8 mouse cellular contexts compared by ENCODE assay signal in the genomic region with DNA sequence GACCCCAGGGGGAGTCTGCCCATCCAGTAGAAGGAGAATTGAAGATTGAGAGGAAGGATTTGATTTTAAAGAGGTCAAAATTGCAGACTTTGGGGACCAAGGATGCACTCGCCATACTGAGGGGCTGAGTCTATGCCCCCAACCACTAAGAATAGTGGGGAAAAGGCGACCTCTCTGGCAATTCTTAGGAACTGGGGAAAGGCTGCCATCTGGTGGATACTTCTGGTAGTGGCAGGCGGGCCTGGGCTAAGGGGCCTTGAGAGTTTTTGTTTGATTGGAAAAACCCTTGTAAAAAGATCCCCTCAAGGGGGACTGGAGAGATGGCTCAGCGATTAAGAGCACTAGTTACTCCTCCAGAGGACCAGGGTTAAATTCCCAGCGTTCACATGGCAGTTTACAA. TPM values are rescaled to one million over a fixed set of nuclear protein-coding genes. Genes with fewer than 3 reads are reported as not detected.
DNase-seq lines count a peak whose midpoint lies in the region; ATAC-seq and TF ChIP-seq lines count a peak whose summit lies in the region.

No protein-coding gene starts in this region.

- H3K4me3 ChIP-seq in heart, adult 2 months, result no peak overlapping the region
- peak overlapping the region; percentile 35; the same call in 1 of the 2 replicates for H3K4me3 ChIP-seq in kidney, embryonic 14.5 days (ENCODE audit: low read length)
- H3K4me3 ChIP-seq in lung, adult 2 months (replicated peaks; ENCODE audit: extremely low read depth, low read depth, low read length), result no peak overlapping the region
- peak overlapping the region; percentile 26 for H3K4me3 ChIP-seq in neural tube, embryonic 15.5 days (replicated peaks)

- peak; percentile 97; the same call in 1 of the 2 replicates for TF ChIP-seq CTCF in heart, adult 2 months (IDR thresholded peaks at IDR 0.05)
- TF ChIP-seq CTCF in lung, adult 2 months (IDR thresholded peaks at IDR 0.05; ENCODE audit: insufficient read depth, low read length), result peak; percentile 80

- no peaks in the 10 kb centered on the region for H3K79me2 ChIP-seq in heart, adult 2 months (replicated peaks; ENCODE audit: control insufficient read depth, insufficient read depth, low read length)

- H3K27ac ChIP-seq in heart, adult 2 months, result no peak overlapping the region
- no peak overlapping the region for H3K27ac ChIP-seq in kidney, embryonic 14.5 days (ENCODE audit: low read depth, low read length)
- H3K27ac ChIP-seq in neural tube, embryonic 15.5 days (replicated peaks), result no peak overlapping the region

- no peak for TF ChIP-seq POLR2A in heart, adult 2 months (IDR thresholded peaks at IDR 0.05; ENCODE audit: insufficient read depth, low read depth, low read length)
- TF ChIP-seq POLR2A in lung, adult 2 months (IDR thresholded peaks at IDR 0.05; ENCODE audit: borderline replicate concordance, extremely low read depth, low read depth, low read length), result no peak

- H3K36me3 ChIP-seq in heart, adult 2 months (ENCODE audit: control insufficient read depth, insufficient read depth, low read length), result no peaks in the 10 kb centered on the region
- no peaks in the 10 kb centered on the region for H3K36me3 ChIP-seq in kidney, embryonic 14.5 days (ENCODE audit: control insufficient read depth, insufficient read depth, low read length)
- no peaks in the 10 kb centered on the region for H3K36me3 ChIP-seq in neural tube, embryonic 15.5 days

- H3K4me2 ChIP-seq in kidney, embryonic 14.5 days (replicated peaks; ENCODE audit: low read depth, low read length), result peak overlapping the region; percentile 43
- H3K4me2 ChIP-seq in neural tube, embryonic 15.5 days, result peak overlapping the region; percentile 59

- peaks cover 3% of the 10 kb centered on the region; the same call in 1 of the 2 replicates for H3K27me3 ChIP-seq in heart, adult 2 months (ENCODE audit: control insufficient read depth, insufficient read depth, low read length)
- H3K27me3 ChIP-seq in kidney, embryonic 14.5 days (ENCODE audit: control insufficient read depth, insufficient read depth, low read length), result peaks cover 70% of the 10 kb centered on the region
- H3K27me3 ChIP-seq in neural tube, embryonic 15.5 days (replicated peaks), result peaks cover 95% of the 10 kb centered on the region

- intact Hi-C loops in heart, adult 2 months (cut with DNase I), result no loop called here

- peak; percentile 52 for DNase-seq in A20 (ENCODE audit: low read depth, low spot score)
- peak; percentile 66 for DNase-seq in T-cell, adult 2 months (ENCODE audit: low spot score)
- peak; percentile 88 for DNase-seq in embryo, embryonic 10 days (ENCODE audit: low spot score)
- peak; percentile 54 to 87 for DNase-seq in heart, adult 2 months
- peak; percentile 80 for DNase-seq in lung, adult 2 months
- peak; percentile 62 to 74 for DNase-seq in thymus, postnatal 36 days

- H3K4me1 ChIP-seq in heart, adult 2 months (ENCODE audit: control insufficient read depth, insufficient read depth, low read length), result peaks cover 11% of the 10 kb centered on the region
- peaks cover 30% of the 10 kb centered on the region for H3K4me1 ChIP-seq in kidney, embryonic 14.5 days (ENCODE audit: control insufficient read depth, insufficient read depth, low read length)
- peaks cover 4% of the 10 kb centered on the region; the same call in 1 of the 2 replicates for H3K4me1 ChIP-seq in lung, adult 2 months (ENCODE audit: control insufficient read depth, insufficient read depth, low read length)
- peaks cover 39% of the 10 kb centered on the region for H3K4me1 ChIP-seq in neural tube, embryonic 15.5 days

- ATAC-seq in kidney, embryonic 14.5 days (ENCODE audit: low FRiP score, low TSS enrichment), result no peak
- no peak for ATAC-seq in neural tube, embryonic 15.5 days (ENCODE audit: low FRiP score)

- no peak overlapping the region for H3K9ac ChIP-seq in heart, adult 2 months (ENCODE audit: low read depth, low read length)
- no peak overlapping the region for H3K9ac ChIP-seq in kidney, embryonic 14.5 days (ENCODE audit: low read depth, low read length)
- H3K9ac ChIP-seq in neural tube, embryonic 15.5 days (replicated peaks), result 0 out of 2 replicates have a peak overlapping the region, but pooled peaks have one; percentile 10

- no peaks in the 10 kb centered on the region for H3K9me3 ChIP-seq in kidney, embryonic 14.5 days (ENCODE audit: control insufficient read depth, low read length)
- H3K9me3 ChIP-seq in neural tube, embryonic 15.5 days (replicated peaks), result no peaks in the 10 kb centered on the region

- no peak for TF ChIP-seq EP300 in heart, adult 2 months (IDR thresholded peaks at IDR 0.05; ENCODE audit: insufficient read depth, low read depth, low read length)

- 4% methylated on average over 5 of the region's 5 CpGs for WGBS in heart, adult 2 months
- under 1% methylated on average over 5 of the region's 5 CpGs for WGBS in kidney, embryonic 14.5 days
- 1% methylated on average over 5 of the region's 5 CpGs for WGBS in lung, adult 2 months
- WGBS in neural tube, embryonic 15.5 days, result 1% methylated on average over 5 of the region's 5 CpGs

RNA-seq across cellular contexts. Expression of a gene that starts 6.2 kb away (rescaled TPM):
- total RNA-seq in heart, adult 2 months (2021), result 1 to 10 TPM; 3.6 to 3.9 TPM
- polyA plus RNA-seq in heart, adult 2 months (2012; rRNA removed), result 4.2 and 4.6 TPM in 2 replicates
- 10.7 and 10.9 TPM in 2 replicates for polyA plus RNA-seq in kidney, embryonic 14.5 days (2014; fragmentation: Nextera tagmentation; extraction: Ambion mirVana)
- 10.4 and 11.0 TPM in 2 replicates for polyA plus RNA-seq in lung, adult 2 months (2012; rRNA removed)
- 3.0 and 5.3 TPM in 2 replicates for polyA plus RNA-seq in neural tube, embryonic 15.5 days (2015; fragmentation: Nextera tagmentation; extraction: Ambion mirVana)

RNA-seq across cellular contexts. Expression of a gene that starts 34.0 kb away (rescaled TPM):
- total RNA-seq in heart, adult 2 months (2021), result 10 to 100 TPM; 10.0 to 11.1 TPM
- 15.5 and 18.7 TPM in 2 replicates for polyA plus RNA-seq in heart, adult 2 months (2012; rRNA removed)
- 11.0 and 18.3 TPM in 2 replicates for polyA plus RNA-seq in kidney, embryonic 14.5 days (2014; fragmentation: Nextera tagmentation; extraction: Ambion mirVana)
- polyA plus RNA-seq in lung, adult 2 months (2012; rRNA removed), result 61.8 and 84.2 TPM in 2 replicates
- 68.6 and 75.8 TPM in 2 replicates for polyA plus RNA-seq in neural tube, embryonic 15.5 days (2015; fragmentation: Nextera tagmentation; extraction: Ambion mirVana)

RNA-seq across cellular contexts. Expression of a gene that starts 35.8 kb away (rescaled TPM):
- total RNA-seq in heart, adult 2 months (2021), result under 1 TPM in 1 of 2 experiments, not detected in 1; 0.08 TPM
- 0.38 and 0.43 TPM in 2 replicates for polyA plus RNA-seq in heart, adult 2 months (2012; rRNA removed)
- polyA plus RNA-seq in kidney, embryonic 14.5 days (2014; fragmentation: Nextera tagmentation; extraction: Ambion mirVana), result 1.3 and 1.4 TPM in 2 replicates
- 0.64 and 1.2 TPM in 2 replicates for polyA plus RNA-seq in lung, adult 2 months (2012; rRNA removed)
- 1.5 and 2.6 TPM in 2 replicates for polyA plus RNA-seq in neural tube, embryonic 15.5 days (2015; fragmentation: Nextera tagmentation; extraction: Ambion mirVana)

Comparison
In these comparisons a context has a peak if more than half of its experiments do, and no peak if none do; other contexts are left out.
1. H3K4me3 ChIP-seq: peak in kidney, embryonic 14.5 days (single experiment) and neural tube, embryonic 15.5 days (single experiment); none in heart, adult 2 months (single experiment) and lung, adult 2 months (single experiment).
2. Peak in every context shown above with its lines, with median percentiles within 50 percentile points of each other: DNase-seq.